Mouse (Mus musculus) liver, embryonic 13.5 days (tissue): ENCODE results near the gene Zmiz1. TPM values are rescaled to one million over a fixed set of nuclear protein-coding genes. Genes with fewer than 3 reads are reported as not detected.
A peak's percentile ranks its signal among the peaks of the same experiment; 100 is the strongest.

Experiments
- ATAC-seq: fragments of 200-750 bp; cut with Nextera tagmentation; 2 replicates; pipeline ENCODE4 v1.8.0; 2017; ENCODE audit warnings: low read depth, mild to moderate bottlenecking, moderate number of reproducible peaks, moderate library complexity
- DNase-seq: peaks from one replicate; pipeline ENCODE4 v3.0.0; 2022
- H3K27ac ChIP-seq: fragments of 300-500 bp; sonication (generic); 2 replicates; pipeline ENCODE4 v1.5.1; 2015; ENCODE audit warnings: moderate library complexity, mild to moderate bottlenecking, inconsistent platforms
- H3K27me3 ChIP-seq: fragments of 300-500 bp; sonication (generic); 2 replicates; pipeline ENCODE4 v1.6.1; 2015; ENCODE audit warnings: mild to moderate bottlenecking, inconsistent platforms
- H3K36me3 ChIP-seq: fragments of 300-500 bp; sonication (generic); 2 replicates; pipeline ENCODE4 v1.6.1; 2015; ENCODE audit warnings: mild to moderate bottlenecking, inconsistent platforms
- H3K4me1 ChIP-seq: fragments of 300-500 bp; sonication (generic); replicated peaks from 2 replicates; pipeline ENCODE4 v1.6.1; 2015; ENCODE audit warnings: inconsistent platforms
- H3K4me2 ChIP-seq: fragments of 300-500 bp; sonication (generic); 2 replicates; pipeline ENCODE4 v1.6.1; 2015; ENCODE audit warnings: inconsistent platforms, mild to moderate bottlenecking, moderate library complexity
- H3K4me3 ChIP-seq: fragments of 300-500 bp; sonication (generic); replicated peaks from 2 replicates; pipeline ENCODE4 v1.5.1; 2015; ENCODE audit warnings: mild to moderate bottlenecking, inconsistent platforms
- H3K9ac ChIP-seq: fragments of 300-500 bp; sonication (generic); 2 replicates; pipeline ENCODE4 v1.6.1; 2015; ENCODE audit warnings: mild to moderate bottlenecking, inconsistent platforms
- H3K9me3 ChIP-seq: fragments of 300-500 bp; sonication (generic); replicated peaks from 2 replicates; pipeline ENCODE4 v1.6.1; 2016; ENCODE audit warnings: inconsistent platforms
- WGBS: fragments of 180-500 bp; shearing (Covaris S2); methylation state at CpG from one replicate; pipeline ENCODE4 v1.1.7; 2015; ENCODE audit not compliant: insufficient replicate concordance; 5-methylcytosine and 5-hydroxymethylcytosine counted together
- polyA plus RNA-seq: library from polyadenylated mRNA; unstranded; fragments of >200 nt; fragmentation: Nextera tagmentation; extraction: Ambion mirVana; gene quantifications from 2 replicates; pipeline ENCODE4 v1.2.1, GENCODE M21; 2015

Gene Zmiz1
- polyA plus RNA-seq, 1 experiment from 2014 or later: 4.5 TPM

GRCm38 (mm10) chr14:25565344-25566088 lies 106.5 kb downstream of the Zmiz1 start:
- DNase-seq (peak; percentile 63), ATAC-seq (peak; percentile 34)
- Histone ChIP-seq H3K4me3 (no peak overlapping the region), H3K27me3 (no peaks in the 10 kb centered on the region), H3K9ac (no peak overlapping the region), H3K9me3 (no peaks in the 10 kb centered on the region), H3K4me1 (peaks cover 56% of the 10 kb centered on the region), H3K27ac (no peak overlapping the region), H3K36me3 (peaks cover 8% of the 10 kb centered on the region), H3K4me2 (no peak overlapping the region)
- WGBS: 34% methylated on average over 11 of the region's 11 CpGs

GRCm38 (mm10) chr14:25567245-25567644 lies 108.3 kb downstream of the Zmiz1 start:
- no peak overlapping the region for H3K4me3 ChIP-seq
- 0 out of 2 replicates have a peak, but pooled peaks have one; percentile 9 for ATAC-seq
- peaks cover 15% of the 10 kb centered on the region for H3K36me3 ChIP-seq
- 41% methylated on average over 3 of the region's 3 CpGs for WGBS
- peak overlapping the region; percentile 54 for H3K27ac ChIP-seq
- H3K4me2 ChIP-seq: peak overlapping the region; percentile 32; the same call in 1 of the 2 replicates
- H3K9ac ChIP-seq: no peak overlapping the region
- H3K27me3 ChIP-seq: no peaks in the 10 kb centered on the region
- H3K4me1 ChIP-seq: peaks cover 39% of the 10 kb centered on the region
- DNase-seq: peak; percentile 61
- no peaks in the 10 kb centered on the region for H3K9me3 ChIP-seq

- no peaks in the 10 kb centered on the region for H3K9me3 ChIP-seq
- H3K4me3 ChIP-seq: no peak overlapping the region
- ATAC-seq (peak; percentile 92), DNase-seq (peak; percentile 42)
- peak overlapping the region; percentile 54; the same call in 1 of the 2 replicates for H3K27ac ChIP-seq
- 0 out of 2 replicates have a peak overlapping the region, but pooled peaks have one; percentile 20 for H3K9ac ChIP-seq
- no peaks in the 10 kb centered on the region for H3K27me3 ChIP-seq
- peak overlapping the region; percentile 32 for H3K4me2 ChIP-seq
- 13% methylated on average over 2 of the region's 2 CpGs for WGBS
- peaks cover 37% of the 10 kb centered on the region for H3K4me1 ChIP-seq
- H3K36me3 ChIP-seq: peaks cover 21% of the 10 kb centered on the region
Measured at GRCm38 (mm10) chr14:25567837-25568236, 108.9 kb downstream of the Zmiz1 start.

- WGBS: 60% methylated on average over 16 of the region's 16 CpGs
- ATAC-seq (peak; percentile 69), DNase-seq (peak; percentile 43)
- H3K9me3 ChIP-seq: no peaks in the 10 kb centered on the region
- H3K9ac ChIP-seq: no peak overlapping the region
- peaks cover 53% of the 10 kb centered on the region for H3K36me3 ChIP-seq
- H3K4me2 ChIP-seq: no peak overlapping the region
- H3K4me1 ChIP-seq: peaks cover 30% of the 10 kb centered on the region
- H3K27ac ChIP-seq: no peak overlapping the region
- H3K4me3 ChIP-seq: no peak overlapping the region
- no peaks in the 10 kb centered on the region for H3K27me3 ChIP-seq
Measured at GRCm38 (mm10) chr14:25574047-25574870, 115.3 kb downstream of the Zmiz1 start.

- WGBS: 59% methylated on average over 3 of the region's 3 CpGs
- Histone ChIP-seq H3K9ac (no peak overlapping the region), H3K9me3 (no peaks in the 10 kb centered on the region), H3K4me2 (no peak overlapping the region), H3K4me1 (peaks cover 30% of the 10 kb centered on the region), H3K4me3 (no peak overlapping the region), H3K27ac (no peak overlapping the region), H3K27me3 (no peaks in the 10 kb centered on the region), H3K36me3 (peaks cover 61% of the 10 kb centered on the region)
- DNase-seq (no peak), ATAC-seq (no peak)
Measured at GRCm38 (mm10) chr14:25576642-25577041, 117.7 kb downstream of the Zmiz1 start.

- no peak overlapping the region for H3K27ac ChIP-seq
- ATAC-seq: no peak
- H3K4me2 ChIP-seq: no peak overlapping the region
- H3K9ac ChIP-seq: no peak overlapping the region
- H3K4me1 ChIP-seq: peaks cover 30% of the 10 kb centered on the region
- peaks cover 60% of the 10 kb centered on the region for H3K36me3 ChIP-seq
- H3K27me3 ChIP-seq: no peaks in the 10 kb centered on the region
- DNase-seq: no peak
- H3K9me3 ChIP-seq: no peaks in the 10 kb centered on the region
- no peak overlapping the region for H3K4me3 ChIP-seq
- 43% methylated on average over 3 of the region's 3 CpGs for WGBS
Measured at GRCm38 (mm10) chr14:25577431-25577830, 118.4 kb downstream of the Zmiz1 start.

GRCm38 (mm10) chr14:25579597-25579996 lies 120.6 kb downstream of the Zmiz1 start:
- no peak overlapping the region for H3K9ac ChIP-seq
- H3K36me3 ChIP-seq: peaks cover 48% of the 10 kb centered on the region
- H3K9me3 ChIP-seq: no peaks in the 10 kb centered on the region
- no peak for DNase-seq
- no peak overlapping the region for H3K27ac ChIP-seq
- peaks cover 19% of the 10 kb centered on the region for H3K4me1 ChIP-seq
- WGBS: 76% methylated on average over 7 of the region's 7 CpGs
- no peaks in the 10 kb centered on the region for H3K27me3 ChIP-seq
- no peak overlapping the region for H3K4me3 ChIP-seq
- H3K4me2 ChIP-seq: no peak overlapping the region
- ATAC-seq: no peak

GRCm38 (mm10) chr14:25580397-25580796 lies 121.4 kb downstream of the Zmiz1 start:
- Histone ChIP-seq H3K4me2 (no peak overlapping the region), H3K9me3 (no peaks in the 10 kb centered on the region), H3K4me3 (no peak overlapping the region), H3K36me3 (peaks cover 44% of the 10 kb centered on the region), H3K27me3 (no peaks in the 10 kb centered on the region), H3K4me1 (peaks cover 11% of the 10 kb centered on the region; the same call in 1 of the 2 replicates), H3K9ac (no peak overlapping the region), H3K27ac (no peak overlapping the region)
- DNase-seq (no peak), ATAC-seq (no peak)
- WGBS: 75% methylated on average over 1 of the region's 1 CpGs

- no peak overlapping the region for H3K9ac ChIP-seq
- H3K27ac ChIP-seq: no peak overlapping the region
- H3K4me1 ChIP-seq: peaks cover 16% of the 10 kb centered on the region
- no peak overlapping the region for H3K4me3 ChIP-seq
- H3K9me3 ChIP-seq: no peaks in the 10 kb centered on the region
- ATAC-seq (no peak), DNase-seq (no peak)
- peaks cover 26% of the 10 kb centered on the region for H3K36me3 ChIP-seq
- H3K4me2 ChIP-seq: no peak overlapping the region
- no peaks in the 10 kb centered on the region for H3K27me3 ChIP-seq
- WGBS: 82% methylated on average over 6 of the region's 6 CpGs
Measured at GRCm38 (mm10) chr14:25582603-25583002, 123.6 kb downstream of the Zmiz1 start.

GRCm38 (mm10) chr14:25583899-25584298 lies 124.9 kb downstream of the Zmiz1 start:
- Histone ChIP-seq H3K4me1 (peaks cover 28% of the 10 kb centered on the region), H3K27me3 (no peaks in the 10 kb centered on the region), H3K9ac (no peak overlapping the region), H3K36me3 (peaks cover 26% of the 10 kb centered on the region), H3K9me3 (no peaks in the 10 kb centered on the region), H3K4me2 (no peak overlapping the region), H3K4me3 (no peak overlapping the region), H3K27ac (no peak overlapping the region)
- ATAC-seq: no peak
- 80% methylated on average over 10 of the region's 10 CpGs for WGBS
- DNase-seq: no peak

GRCm38 (mm10) chr14:25585545-25586301 lies 126.7 kb downstream of the Zmiz1 start:
- DNase-seq: no peak
- H3K4me3 ChIP-seq: no peak overlapping the region
- H3K27me3 ChIP-seq: no peaks in the 10 kb centered on the region
- peaks cover 23% of the 10 kb centered on the region for H3K36me3 ChIP-seq
- no peak overlapping the region for H3K9ac ChIP-seq
- H3K9me3 ChIP-seq: no peaks in the 10 kb centered on the region
- H3K4me2 ChIP-seq: no peak overlapping the region
- ATAC-seq: no peak
- 72% methylated on average over 21 of the region's 21 CpGs for WGBS
- H3K4me1 ChIP-seq: peaks cover 36% of the 10 kb centered on the region
- H3K27ac ChIP-seq: no peak overlapping the region
